Mouse (Mus musculus) spleen, adult 18-20 months (tissue): ENCODE results near the gene Fgfr2.

Source experiments
- DNase-seq, 2 experiments: peaks; one replicate each; pipeline ENCODE4 v3.0.0; 2022; ENCODE audit warnings: mixed read lengths in 2 of 2

The Fgfr2 gene

GRCm38 (mm10) chr7:132344606-132345005 lies 778.5 kb downstream of the Fgfr2 start:
- no peak for DNase-seq

- DNase-seq, result no peak
Measured at GRCm38 (mm10) chr7:132343900-132344299, 779.2 kb downstream of the Fgfr2 start.

- DNase-seq, result no peak
Measured at GRCm38 (mm10) chr7:132343146-132343545, 780.0 kb downstream of the Fgfr2 start.

GRCm38 (mm10) chr7:132339041-132339839 lies 783.9 kb downstream of the Fgfr2 start:
- DNase-seq, result no peak

GRCm38 (mm10) chr7:132338350-132338749 lies 784.8 kb downstream of the Fgfr2 start:
- DNase-seq, result no peak

GRCm38 (mm10) chr7:132337268-132337917 lies 785.8 kb downstream of the Fgfr2 start:
- no peak for DNase-seq

GRCm38 (mm10) chr7:132336781-132337180 lies 786.4 kb downstream of the Fgfr2 start:
- DNase-seq, result no peak

GRCm38 (mm10) chr7:132335367-132335766 lies 787.8 kb downstream of the Fgfr2 start:
- no peak for DNase-seq

GRCm38 (mm10) chr7:132333078-132333477 lies 790.1 kb downstream of the Fgfr2 start:
- DNase-seq, result no peak

- no peak for DNase-seq
Measured at GRCm38 (mm10) chr7:132332176-132332575, 791.0 kb downstream of the Fgfr2 start.

- DNase-seq, result no peak
Measured at GRCm38 (mm10) chr7:132330179-132330578, 793.0 kb downstream of the Fgfr2 start.

- no peak for DNase-seq
Measured at GRCm38 (mm10) chr7:132328648-132329047, 794.5 kb downstream of the Fgfr2 start.

- no peak for DNase-seq
Measured at GRCm38 (mm10) chr7:132325549-132326331, 797.4 kb downstream of the Fgfr2 start.

GRCm38 (mm10) chr7:132323430-132323829 lies 799.7 kb downstream of the Fgfr2 start:
- peak; percentile 45 to 60 for DNase-seq

- DNase-seq, result no peak
Measured at GRCm38 (mm10) chr7:132321392-132321958, 801.7 kb downstream of the Fgfr2 start.

- peak; percentile 74 to 76 for DNase-seq
Measured at GRCm38 (mm10) chr7:132317036-132317541, 806.1 kb downstream of the Fgfr2 start, which contains the start of gene Chst15. Gene Chst15 (minus strand): TSS chr7:132317228.

- DNase-seq, result peak; percentile 76 to 83
Measured at GRCm38 (mm10) chr7:132316101-132317035, 806.8 kb downstream of the Fgfr2 start.

GRCm38 (mm10) chr7:132315149-132316091 lies 807.7 kb downstream of the Fgfr2 start:
- DNase-seq, result peak; percentile 63 to 68

GRCm38 (mm10) chr7:132312396-132312795 lies 810.8 kb downstream of the Fgfr2 start:
- DNase-seq, result no peak

- DNase-seq, result no peak
Measured at GRCm38 (mm10) chr7:132308537-132309191, 814.5 kb downstream of the Fgfr2 start.
